Mouse (Mus musculus) common myeloid progenitor, adult 5-6 weeks (primary cell): ENCODE data around the gene Cdc42bpg. TPM values are rescaled to one million over a fixed set of nuclear protein-coding genes. Genes with fewer than 3 reads are reported as not detected.

Experiments used
- total RNA-seq: library from RNA; stranded (forward); fragments of 200-1000, 187-1606 nt; gene quantifications from 2 replicates; pipeline ENCODE4 v1.2.3, GENCODE M21; 2017

The Cdc42bpg gene
- total RNA-seq, 1 experiment from 2014 or later, result 2.9 TPM

Other genes starting within 250 kb of the Cdc42bpg start
- 25.8 and 35.8 TPM in 2 replicates for gene Mrpl49, start 248.7 kb upstream of the Cdc42bpg start, total RNA-seq
- 1,809 and 1,850 TPM in 2 replicates for gene Fau, start 248.6 kb upstream of the Cdc42bpg start, total RNA-seq
- 10.3 and 11.6 TPM in 2 replicates for gene Znhit2, start 245.3 kb upstream of the Cdc42bpg start, total RNA-seq
- 4.9 and 5.9 TPM in 2 replicates for gene Tm7sf2, start 238.1 kb upstream of the Cdc42bpg start, total RNA-seq
- gene Vps51, start 229.2 kb upstream of the Cdc42bpg start, total RNA-seq, result 43.1 and 54.1 TPM in 2 replicates
- gene Tmem262, start 226.4 kb upstream of the Cdc42bpg start, total RNA-seq, result not detected in 2 replicates
- gene Gm28374, start 224.2 kb upstream of the Cdc42bpg start, total RNA-seq, result not detected in 2 replicates
- gene Zfpl1, start 221.5 kb upstream of the Cdc42bpg start, total RNA-seq, result 25.2 and 34.0 TPM in 2 replicates
- gene Cdca5, start 221.5 kb upstream of the Cdc42bpg start, total RNA-seq, result 25.8 and 26.2 TPM in 2 replicates
- 0.46 TPM in 1 of 2 replicates, not detected in the other for gene AC131692.1, start 212.0 kb upstream of the Cdc42bpg start, total RNA-seq
- not detected in 2 replicates for gene Naaladl1, start 200.7 kb upstream of the Cdc42bpg start, total RNA-seq
- gene Sac3d1, start 187.8 kb upstream of the Cdc42bpg start, total RNA-seq, result 4.9 and 8.2 TPM in 2 replicates
- 11.3 and 17.0 TPM in 2 replicates for gene Snx15, start 178.2 kb upstream of the Cdc42bpg start, total RNA-seq
- 0.44 and 0.78 TPM in 2 replicates for gene Batf2, start 165.5 kb upstream of the Cdc42bpg start, total RNA-seq
- gene Arl2, start 164.9 kb upstream of the Cdc42bpg start, total RNA-seq, result 27.6 and 36.5 TPM in 2 replicates
- gene Majin, start 122.1 kb upstream of the Cdc42bpg start, total RNA-seq, result not detected in 2 replicates
- gene Gpha2, start 80.1 kb upstream of the Cdc42bpg start, total RNA-seq, result 0.14 TPM in 1 of 2 replicates, not detected in the other
- gene Ppp2r5b, start 70.6 kb upstream of the Cdc42bpg start, total RNA-seq, result 2.6 and 4.2 TPM in 2 replicates
- gene Atg2a, start 64.8 kb upstream of the Cdc42bpg start, total RNA-seq, result 10.7 and 12.6 TPM in 2 replicates
- gene Ehd1, start 29.7 kb upstream of the Cdc42bpg start, total RNA-seq, result 15.6 and 16.8 TPM in 2 replicates
- 19.2 and 30.8 TPM in 2 replicates for gene Men1, start 28.5 kb downstream of the Cdc42bpg start, total RNA-seq
- gene Map4k2, start 34.7 kb downstream of the Cdc42bpg start, total RNA-seq, result 18.7 and 46.1 TPM in 2 replicates
- gene Sf1, start 57.2 kb downstream of the Cdc42bpg start, total RNA-seq, result 221 and 258 TPM in 2 replicates
- gene Pygm, start 77.9 kb downstream of the Cdc42bpg start, total RNA-seq, result 0.10 and 0.87 TPM in 2 replicates
- 116 and 137 TPM in 2 replicates for gene Rasgrp2, start 92.9 kb downstream of the Cdc42bpg start, total RNA-seq
- gene Nrxn2, start 112.3 kb downstream of the Cdc42bpg start, total RNA-seq, result not detected in 2 replicates
- not detected in 2 replicates for gene Slc22a12, start 236.6 kb downstream of the Cdc42bpg start, total RNA-seq